Mouse (Mus musculus) neutrophil, adult 59 days (primary cell): ENCODE measurements around the gene Vamp5. TPM values are rescaled to one million over a fixed set of nuclear protein-coding genes. Genes with fewer than 3 reads are reported as not detected.

Experiments
- total RNA-seq, 2 experiments: library from RNA; stranded (reverse); gene quantifications; 1 replicate in 1 of 2; 2 replicates in 1 of 2; pipeline ENCODE4 v1.2.4; 2023

Vamp5 gene
- total RNA-seq = 10 to 100 TPM; 33.8 to 48.2 TPM

DNA sequence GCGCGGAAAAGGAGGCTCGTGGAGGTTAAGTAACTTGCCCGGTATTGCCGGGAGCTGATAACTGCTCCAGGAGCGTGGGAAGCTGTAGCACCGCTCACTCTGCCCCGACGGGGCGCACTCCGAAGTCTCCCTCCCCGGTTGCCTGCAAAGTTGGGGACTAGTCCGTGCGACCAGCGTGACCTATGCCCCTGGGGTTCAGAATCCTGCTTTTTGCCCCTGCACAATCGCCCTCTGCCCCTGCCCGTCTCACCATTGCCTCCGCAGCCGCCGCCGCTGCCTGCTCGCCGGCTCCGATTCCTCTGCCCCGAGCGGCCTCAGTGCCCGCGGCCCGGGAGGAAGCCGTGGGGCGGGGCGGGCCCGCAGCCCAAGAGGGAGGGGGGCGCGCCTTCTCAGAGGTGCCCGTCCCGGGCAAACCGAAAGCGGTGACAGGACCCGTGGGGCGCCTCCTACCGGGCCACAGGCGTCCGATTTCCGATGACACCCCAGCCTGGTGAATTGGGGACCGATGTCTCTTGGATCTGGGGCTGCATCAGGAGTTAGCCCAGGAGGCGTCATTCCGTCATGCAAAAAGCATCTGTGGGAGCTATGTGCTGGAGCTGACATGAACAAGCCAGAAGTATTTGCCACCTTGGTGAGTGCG is at the start of gene Vamp5:
Gene Vamp5 (minus strand): TSS at position 338 of the 640 bp plus-strand sequence.

GRCm38 (mm10) chr6:72414076-72414756 is 33.9 kb upstream of the Vamp5 start, which contains the start of gene Ggcx:
TSS of gene Ggcx (plus strand) at chr6:72414308.

GRCm38 (mm10) chr6:72389941-72390771 is 9.9 kb upstream of the Vamp5 start, which contains the start of gene Vamp8:
TSS of gene Vamp8 (minus strand) at chr6:72390703.

GRCm38 (mm10) chr6:72366844-72367443 is 13.3 kb downstream of the Vamp5 start, which contains the start of gene Rnf181:
TSS of gene Rnf181 (minus strand) at chr6:72366956.

DNA sequence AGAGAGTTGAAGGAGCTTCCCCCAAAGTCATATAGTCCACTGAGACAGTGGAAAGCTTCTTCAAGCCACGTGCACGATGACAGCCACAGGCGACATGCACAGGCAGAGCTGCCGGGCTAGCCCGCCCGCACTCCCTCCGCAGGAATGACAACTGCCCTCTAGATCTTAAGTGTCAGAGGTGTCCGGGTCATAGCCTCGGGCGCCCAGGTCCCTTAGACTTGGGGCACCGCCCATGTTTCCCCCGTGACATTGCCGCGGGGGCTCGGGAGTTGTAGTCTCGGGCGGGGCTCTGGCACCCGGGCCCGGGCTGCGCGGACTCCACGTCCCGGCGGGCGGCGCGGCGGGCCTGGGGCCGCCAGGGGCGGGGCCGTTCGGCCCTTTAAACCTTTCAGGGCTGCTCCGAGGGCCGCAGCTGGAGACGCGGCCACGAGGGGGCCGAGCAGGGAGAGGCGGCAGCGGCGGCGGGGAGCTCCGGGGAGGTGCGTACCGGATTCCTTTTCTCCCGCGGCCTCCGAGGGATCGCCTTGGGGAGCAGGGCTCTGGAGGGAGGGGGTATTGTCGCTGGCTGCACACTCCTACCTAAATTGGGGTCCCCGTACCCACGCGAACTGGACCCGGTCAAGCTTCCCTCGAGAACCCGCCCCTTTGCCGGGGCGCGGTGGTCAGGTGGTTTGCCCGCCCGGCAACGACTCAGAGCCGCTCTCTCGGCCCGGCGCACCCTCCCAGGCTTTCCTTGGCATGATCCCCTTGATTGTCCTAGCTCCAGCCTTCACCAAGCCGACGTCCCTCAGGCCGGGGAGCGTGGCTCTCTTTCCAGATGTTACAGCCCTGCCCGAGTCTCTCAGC is 25.0 kb downstream of the Vamp5 start, which contains the start of gene Tmem150a:
Gene Tmem150a (plus strand): TSS at position 382 of the 846 bp plus-strand sequence.

GRCm38 (mm10) chr6:72347166-72347941 is 32.9 kb downstream of the Vamp5 start, which contains the start of gene 0610030E20Rik:
TSS of gene 0610030E20Rik (plus strand) at chr6:72347317.

DNA sequence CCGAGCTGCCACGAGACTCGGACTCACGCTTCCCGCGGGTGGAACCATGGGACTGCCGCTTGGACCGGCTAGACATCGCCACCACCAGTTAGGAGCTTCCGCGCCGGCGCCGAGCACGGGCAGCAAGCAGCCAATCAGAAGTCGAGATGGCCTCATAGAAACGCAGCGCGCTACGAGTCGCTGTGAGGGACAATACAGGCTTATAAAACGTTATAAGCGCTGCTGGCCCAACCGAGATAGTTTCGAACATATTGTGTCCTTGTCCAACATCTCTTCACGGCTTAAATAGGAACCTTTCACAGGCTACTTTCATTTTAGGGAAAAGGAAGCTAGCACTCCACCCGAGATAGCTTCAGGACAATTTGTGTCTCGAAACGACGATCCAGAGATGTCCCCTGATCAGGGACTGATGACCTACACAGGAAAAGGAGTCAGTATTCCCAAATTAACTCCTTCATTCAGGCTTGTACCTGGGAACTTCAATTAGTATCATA is 35.1 kb downstream of the Vamp5 start, which contains the start of gene Usp39:
Gene Usp39 (minus strand): TSS at position 111 of the 494 bp plus-strand sequence.

Other genes with a start within 250 kb of the Vamp5 start
- under 1 TPM in 1 of 2 experiments, not detected in 1; 0.24 TPM for gene Atoh8, start 144.9 kb downstream of the Vamp5 start, total RNA-seq
- 1 to 10 TPM; 1.3 to 2.5 TPM for gene Sftpb, start 75.9 kb downstream of the Vamp5 start, total RNA-seq
- 10 to 100 TPM; 41.5 to 49.5 TPM for gene Usp39, start 35.3 kb downstream of the Vamp5 start, total RNA-seq
- gene 0610030E20Rik, start 33.2 kb downstream of the Vamp5 start, total RNA-seq = 10 to 100 TPM; 51.1 to 55.5 TPM
- 1 to 10 TPM; 1.7 to 2.0 TPM for gene Tmem150a, start 25.0 kb downstream of the Vamp5 start, total RNA-seq
- 10 to 100 TPM; 57.2 to 63.8 TPM for gene Rnf181, start 13.5 kb downstream of the Vamp5 start, total RNA-seq
- 100 to 1,000 TPM; 204 to 207 TPM for gene Vamp8, start 10.2 kb upstream of the Vamp5 start, total RNA-seq
- gene Ggcx, start 33.8 kb upstream of the Vamp5 start, total RNA-seq = 1 to 10 TPM; 5.2 to 9.4 TPM
- 10 to 100 TPM; 95.0 to 97.2 TPM for gene Mat2a, start 59.1 kb upstream of the Vamp5 start, total RNA-seq
- gene Sh2d6, start 141.2 kb upstream of the Vamp5 start, total RNA-seq = not detected
- 100 to 1,000 TPM; 319 to 351 TPM for gene Capg, start 163.9 kb upstream of the Vamp5 start, total RNA-seq
- 1 to 10 TPM; 5.4 to 6.1 TPM for gene Elmod3, start 217.9 kb upstream of the Vamp5 start, total RNA-seq
- 10 to 100 TPM; 16.2 to 18.3 TPM for gene Retsat, start 218.0 kb upstream of the Vamp5 start, total RNA-seq
- 10 to 100 TPM; 93.4 to 96.6 TPM for gene Tgoln1, start 236.5 kb upstream of the Vamp5 start, total RNA-seq